Mouse (Mus musculus): ENCODE data around the gene Kcne2.

DNA sequence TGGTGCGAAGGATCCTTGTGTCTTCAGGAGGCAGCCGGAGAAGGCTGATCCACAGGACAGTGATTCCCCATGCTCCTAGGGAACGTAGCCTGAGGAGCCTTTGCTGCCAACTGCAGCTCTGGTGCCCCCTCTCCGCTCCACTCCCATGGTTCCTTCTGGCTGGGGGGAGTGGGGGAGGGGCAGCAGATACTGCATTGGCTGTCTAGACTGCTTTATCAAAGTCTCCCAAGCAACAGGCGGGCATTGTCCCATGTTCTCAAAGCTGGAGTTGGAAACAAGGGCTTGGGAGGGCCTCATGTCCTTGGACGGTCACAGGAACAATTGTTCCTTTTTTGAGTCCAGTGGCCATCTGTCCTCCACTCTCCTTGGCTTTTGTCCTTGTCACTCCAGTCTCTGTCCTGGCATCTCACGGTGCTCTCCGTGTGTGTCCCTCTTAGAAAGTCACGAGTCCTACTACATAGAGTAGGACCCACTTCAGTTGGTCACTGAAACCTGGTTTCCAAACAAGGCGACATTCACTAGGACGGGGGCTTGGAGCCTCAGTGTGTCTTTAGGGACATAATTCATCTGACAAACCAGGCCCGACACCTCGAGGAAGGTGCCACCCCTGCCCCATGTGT is 54.2 kb downstream of the Kcne2 start:
- TF ChIP-seq POLR2A (IDR thresholded peaks at IDR 0.05; ENCODE audit: borderline replicate concordance, control insufficient read depth, low read depth, low read length) (no peak), CTCF (IDR thresholded peaks at IDR 0.05; ENCODE audit: control insufficient read depth, insufficient read depth, low read length) (no peak)
